Mouse (Mus musculus) left cerebral cortex, postnatal 10 days (tissue): ENCODE data around the gene Acads. TPM values are rescaled to one million over a fixed set of nuclear protein-coding genes. Genes with fewer than 3 reads are reported as not detected.

ENCODE experiments used
- total RNA-seq, 2 experiments: library from RNA; stranded (reverse); gene quantifications; 2 replicates each; pipeline ENCODE4 v1.2.3; 2021

Gene Acads
- total RNA-seq, 2 experiments from 2014 or later = 4.9 to 5.8 TPM

Other genes starting within 250 kb of the Acads start
- gene Oasl2, start 222.4 kb downstream of the Acads start, total RNA-seq = 1 to 10 TPM in 1 of 2 experiments, under 1 TPM in 1; 0.43 to 1.1 TPM
- gene Oasl1, start 196.1 kb downstream of the Acads start, total RNA-seq = not detected
- 100 to 1,000 TPM; 203 to 206 TPM for gene 2210016L21Rik, start 177.2 kb downstream of the Acads start, total RNA-seq
- not detected for gene Hnf1a, start 148.3 kb downstream of the Acads start, total RNA-seq
- gene Sppl3, start 108.2 kb downstream of the Acads start, total RNA-seq = 100 to 1,000 TPM; 112 to 115 TPM
- gene Gm10401, start 21.1 kb downstream of the Acads start, total RNA-seq = not detected
- gene Unc119b, start 15.6 kb upstream of the Acads start, total RNA-seq = 10 to 100 TPM; 22.5 to 27.2 TPM
- 10 to 100 TPM; 68.0 to 72.3 TPM for gene Mlec, start 38.8 kb upstream of the Acads start, total RNA-seq
- 100 to 1,000 TPM; 109 to 111 TPM for gene Cabp1, start 75.0 kb upstream of the Acads start, total RNA-seq
- gene Pop5, start 116.5 kb upstream of the Acads start, total RNA-seq = 10 to 100 TPM; 35.5 to 35.7 TPM
- 100 to 1,000 TPM; 256 to 269 TPM for gene Rnf10, start 153.6 kb upstream of the Acads start, total RNA-seq
- 10 to 100 TPM; 36.4 to 37.1 TPM for gene Coq5, start 160.3 kb upstream of the Acads start, total RNA-seq
- gene Dynll1, start 181.7 kb upstream of the Acads start, total RNA-seq = 100 to 1,000 TPM; 702 to 749 TPM
- gene Srsf9, start 207.8 kb upstream of the Acads start, total RNA-seq = 10 to 100 TPM; 59.6 to 64.6 TPM
- gene Gatc, start 221.8 kb upstream of the Acads start, total RNA-seq = 10 to 100 TPM; 23.8 to 25.5 TPM
- 10 to 100 TPM; 30.3 to 32.8 TPM for gene Triap1, start 221.9 kb upstream of the Acads start, total RNA-seq
- 100 to 1,000 TPM; 685 to 725 TPM for gene Cox6a1, start 229.6 kb upstream of the Acads start, total RNA-seq